Mouse (Mus musculus): ENCODE results near the gene Stk10. TPM values are rescaled to one million over a fixed set of nuclear protein-coding genes. Genes with fewer than 3 reads are reported as not detected.

The Stk10 gene
- polyA plus RNA-seq, 1 experiment from 2014 or later, result 2.3 TPM

DNA sequence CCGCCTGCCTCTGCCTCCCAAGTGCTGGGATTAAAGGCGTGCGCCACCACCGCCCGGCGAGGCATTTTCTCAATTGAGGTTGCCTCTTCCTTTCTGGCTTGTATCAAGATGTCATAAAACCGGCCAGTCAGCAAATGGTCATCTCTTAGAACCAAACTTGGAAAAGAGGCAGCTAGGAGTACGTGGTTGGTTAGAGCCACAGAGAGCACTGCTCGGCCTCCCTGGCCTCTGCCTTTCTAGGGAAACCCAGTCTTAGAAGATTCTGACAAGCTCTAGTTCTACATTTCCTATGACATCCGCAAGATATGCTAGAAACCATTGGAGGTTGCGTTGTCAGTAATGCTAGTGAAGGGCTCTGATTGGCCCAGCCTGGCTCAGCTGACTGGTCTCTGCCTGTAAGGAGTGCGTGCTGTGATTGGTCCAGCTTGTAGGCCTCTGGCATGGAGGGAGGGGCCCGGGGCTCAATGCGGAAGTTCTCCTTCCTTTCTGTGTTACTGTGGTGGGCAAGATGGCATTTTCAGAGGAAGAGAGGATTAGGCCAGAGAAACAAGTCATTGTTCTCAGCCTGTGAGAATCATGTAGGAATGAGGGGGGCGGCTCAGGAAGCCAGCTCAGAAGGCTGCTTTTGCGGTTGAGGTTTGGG lies 47.3 kb downstream of the Stk10 start:
- Histone ChIP-seq H3K36me3 (ENCODE audit: control insufficient read depth, insufficient read depth, low read length) (no peaks in the 10 kb centered on the region), H3K9ac (ENCODE audit: low read depth, low read length) (no peak overlapping the region), H3K27me3 (ENCODE audit: control insufficient read depth, insufficient read depth, low read length) (no peaks in the 10 kb centered on the region), H3K9me3 (ENCODE audit: control insufficient read depth, low read length) (no peaks in the 10 kb centered on the region), H3K27ac (ENCODE audit: low read depth, low read length) (no peak overlapping the region), H3K4me1 (replicated peaks; ENCODE audit: control insufficient read depth, insufficient read depth, low read length) (0 out of 2 replicates have a peak, but pooled peaks cover 2% of the 10 kb centered on the region), H3K4me2 (replicated peaks; ENCODE audit: low read depth, low read length) (no peak overlapping the region), H3K4me3 (ENCODE audit: low read depth, low read length) (no peak overlapping the region)
- DNase-seq (ENCODE audit: low spot score) (no peak), ATAC-seq (ENCODE audit: low FRiP score) (0 out of 2 replicates have a peak, but pooled peaks have one; percentile 43)
- WGBS, result 82% methylated on average over 16 of the region's 16 CpGs

DNA sequence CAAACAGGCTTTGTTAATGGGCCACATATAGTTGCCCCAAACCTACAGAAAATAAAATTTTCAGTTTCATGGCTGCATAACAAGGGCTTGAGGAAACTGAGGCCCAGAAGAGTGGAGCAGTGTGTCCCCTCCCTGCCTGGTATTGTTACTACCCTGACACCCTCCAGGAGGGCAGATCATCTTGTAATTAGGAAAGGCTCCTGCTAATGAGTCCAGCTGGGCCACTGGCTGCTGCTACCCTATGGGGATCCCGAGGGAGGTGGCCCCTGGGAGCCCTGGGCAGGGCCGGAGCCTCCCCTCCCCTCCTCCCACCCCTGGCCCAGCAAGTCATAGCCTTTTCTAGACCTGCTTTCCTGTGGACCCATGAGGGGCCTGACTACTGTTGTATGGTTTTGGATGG lies 47.9 kb downstream of the Stk10 start:
- Histone ChIP-seq H3K9me3 (ENCODE audit: control insufficient read depth, low read length) (no peaks in the 10 kb centered on the region), H3K4me1 (replicated peaks; ENCODE audit: control insufficient read depth, insufficient read depth, low read length) (0 out of 2 replicates have a peak, but pooled peaks cover 2% of the 10 kb centered on the region), H3K27ac (ENCODE audit: low read depth, low read length) (no peak overlapping the region), H3K9ac (ENCODE audit: low read depth, low read length) (no peak overlapping the region), H3K4me3 (ENCODE audit: low read depth, low read length) (no peak overlapping the region), H3K27me3 (ENCODE audit: control insufficient read depth, insufficient read depth, low read length) (no peaks in the 10 kb centered on the region), H3K36me3 (ENCODE audit: control insufficient read depth, insufficient read depth, low read length) (no peaks in the 10 kb centered on the region), H3K4me2 (replicated peaks; ENCODE audit: low read depth, low read length) (no peak overlapping the region)
- ATAC-seq (ENCODE audit: low FRiP score) (peak; percentile 38; the same call in 1 of the 2 replicates), DNase-seq (ENCODE audit: low spot score) (no peak)
- 64% methylated on average over 2 of the region's 2 CpGs for WGBS

DNA sequence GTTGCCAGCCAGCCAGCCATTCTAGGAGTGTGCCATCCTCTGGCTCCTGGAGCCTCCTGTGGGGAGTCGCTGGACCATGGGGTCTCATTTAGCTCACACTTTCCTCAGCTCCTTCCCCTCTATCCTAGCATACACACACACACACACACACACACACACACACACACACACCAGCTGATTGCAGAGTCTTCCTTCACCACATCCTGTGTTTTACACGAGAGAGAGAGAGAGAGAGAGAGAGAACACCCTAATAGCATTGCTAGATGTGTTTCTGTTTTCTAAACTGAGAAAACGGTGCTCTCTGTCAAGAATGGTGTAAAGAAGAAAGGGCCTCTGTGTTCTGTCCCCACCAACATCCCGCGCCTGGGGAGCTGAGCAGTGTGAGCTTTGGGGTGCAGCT lies 49.7 kb downstream of the Stk10 start:
- Histone ChIP-seq H3K4me3 (ENCODE audit: low read depth, low read length) (no peak overlapping the region), H3K27me3 (ENCODE audit: control insufficient read depth, insufficient read depth, low read length) (no peaks in the 10 kb centered on the region), H3K4me1 (replicated peaks; ENCODE audit: control insufficient read depth, insufficient read depth, low read length) (0 out of 2 replicates have a peak, but pooled peaks cover 2% of the 10 kb centered on the region), H3K27ac (ENCODE audit: low read depth, low read length) (no peak overlapping the region), H3K9me3 (ENCODE audit: control insufficient read depth, low read length) (no peaks in the 10 kb centered on the region), H3K36me3 (ENCODE audit: control insufficient read depth, insufficient read depth, low read length) (no peaks in the 10 kb centered on the region), H3K4me2 (replicated peaks; ENCODE audit: low read depth, low read length) (no peak overlapping the region), H3K9ac (ENCODE audit: low read depth, low read length) (no peak overlapping the region)
- DNase-seq (ENCODE audit: low spot score) (no peak), ATAC-seq (ENCODE audit: low FRiP score) (no peak)
- 74% methylated on average over 5 of the region's 5 CpGs for WGBS

DNA sequence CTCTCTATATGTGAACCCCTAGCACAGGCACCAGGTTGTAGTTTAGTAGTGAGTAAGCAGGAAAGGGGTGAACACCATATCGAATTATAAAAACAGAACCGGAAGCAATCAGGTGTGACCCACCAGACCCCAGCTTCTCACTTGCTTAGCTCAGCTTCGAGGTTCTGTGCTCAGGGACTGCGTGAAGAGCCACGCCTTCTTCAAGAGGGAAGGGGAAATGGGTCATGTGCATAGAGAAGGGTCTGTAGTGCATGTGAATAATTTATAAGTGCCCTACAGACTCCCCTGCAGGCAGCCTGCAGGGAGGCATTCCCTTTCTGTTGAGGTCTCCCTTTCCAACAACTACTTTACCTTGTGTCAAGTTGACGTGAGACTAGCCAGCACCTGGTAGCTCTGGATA lies 52.9 kb downstream of the Stk10 start:
- 79% methylated on average over 6 of the region's 6 CpGs for WGBS
- Histone ChIP-seq H3K4me1 (replicated peaks; ENCODE audit: control insufficient read depth, insufficient read depth, low read length) (0 out of 2 replicates have a peak, but pooled peaks cover 2% of the 10 kb centered on the region), H3K4me2 (replicated peaks; ENCODE audit: low read depth, low read length) (no peak overlapping the region), H3K9ac (ENCODE audit: low read depth, low read length) (no peak overlapping the region), H3K9me3 (ENCODE audit: control insufficient read depth, low read length) (no peaks in the 10 kb centered on the region), H3K4me3 (ENCODE audit: low read depth, low read length) (no peak overlapping the region), H3K27ac (ENCODE audit: low read depth, low read length) (no peak overlapping the region), H3K36me3 (ENCODE audit: control insufficient read depth, insufficient read depth, low read length) (no peaks in the 10 kb centered on the region), H3K27me3 (ENCODE audit: control insufficient read depth, insufficient read depth, low read length) (no peaks in the 10 kb centered on the region)
- no peak for ATAC-seq (ENCODE audit: low FRiP score)
- no peak for DNase-seq (ENCODE audit: low spot score)

DNA sequence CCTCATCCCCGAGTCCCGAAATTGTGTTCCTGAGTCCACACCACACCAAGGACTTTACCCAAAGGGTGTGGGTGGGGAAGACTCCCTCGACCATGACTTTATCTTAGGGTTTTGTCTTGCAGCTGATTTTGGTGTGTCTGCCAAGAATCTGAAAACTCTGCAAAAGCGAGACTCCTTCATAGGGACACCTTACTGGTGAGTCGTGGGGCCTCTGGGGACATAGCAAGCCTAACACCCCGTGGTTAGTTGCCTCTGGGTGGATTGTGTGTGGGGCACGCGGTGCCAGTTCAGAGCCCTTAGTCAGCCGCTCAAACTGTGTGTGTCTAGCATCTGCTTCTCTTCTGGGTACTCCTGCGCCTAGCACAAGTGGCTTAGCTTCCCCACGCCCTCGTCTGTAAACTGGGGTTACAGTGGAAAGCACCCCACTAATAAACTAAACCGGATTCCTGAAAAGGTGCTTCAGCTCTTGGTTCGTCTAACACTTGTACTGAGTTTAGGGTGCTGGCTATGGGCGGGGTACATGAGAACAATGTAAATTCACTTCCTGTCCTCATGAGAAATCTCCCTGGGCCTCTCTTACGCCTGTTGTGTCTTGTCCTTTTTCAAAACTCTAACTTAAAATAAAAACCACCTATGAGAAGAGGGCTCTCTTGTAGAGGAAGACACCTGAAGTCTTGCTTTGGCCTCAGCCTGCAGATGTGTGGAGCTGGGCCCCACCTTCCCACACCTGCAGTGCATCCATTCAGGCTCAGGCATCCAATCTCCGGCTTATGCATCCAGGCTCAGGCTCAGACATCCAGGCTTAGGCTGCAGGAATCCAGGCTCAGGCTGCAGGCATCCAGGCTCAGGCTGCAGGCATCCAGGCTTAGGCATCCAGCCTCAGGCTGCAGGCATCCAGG lies 54.3 kb downstream of the Stk10 start:
- no peak overlapping the region for H3K27ac ChIP-seq (ENCODE audit: low read depth, low read length)
- H3K4me3 ChIP-seq (ENCODE audit: low read depth, low read length), result no peak overlapping the region
- H3K4me1 ChIP-seq (replicated peaks; ENCODE audit: control insufficient read depth, insufficient read depth, low read length), result no peaks in the 10 kb centered on the region; the same call in 1 of the 2 replicates
- ATAC-seq (ENCODE audit: low FRiP score) (no peak), DNase-seq (ENCODE audit: low spot score) (no peak)
- H3K9ac ChIP-seq (ENCODE audit: low read depth, low read length), result no peak overlapping the region
- no peaks in the 10 kb centered on the region for H3K27me3 ChIP-seq (ENCODE audit: control insufficient read depth, insufficient read depth, low read length)
- no peak overlapping the region for H3K4me2 ChIP-seq (replicated peaks; ENCODE audit: low read depth, low read length)
- no peaks in the 10 kb centered on the region for H3K9me3 ChIP-seq (ENCODE audit: control insufficient read depth, low read length)
- WGBS, result 76% methylated on average over 17 of the region's 17 CpGs
- H3K36me3 ChIP-seq (ENCODE audit: control insufficient read depth, insufficient read depth, low read length), result no peaks in the 10 kb centered on the region

DNA sequence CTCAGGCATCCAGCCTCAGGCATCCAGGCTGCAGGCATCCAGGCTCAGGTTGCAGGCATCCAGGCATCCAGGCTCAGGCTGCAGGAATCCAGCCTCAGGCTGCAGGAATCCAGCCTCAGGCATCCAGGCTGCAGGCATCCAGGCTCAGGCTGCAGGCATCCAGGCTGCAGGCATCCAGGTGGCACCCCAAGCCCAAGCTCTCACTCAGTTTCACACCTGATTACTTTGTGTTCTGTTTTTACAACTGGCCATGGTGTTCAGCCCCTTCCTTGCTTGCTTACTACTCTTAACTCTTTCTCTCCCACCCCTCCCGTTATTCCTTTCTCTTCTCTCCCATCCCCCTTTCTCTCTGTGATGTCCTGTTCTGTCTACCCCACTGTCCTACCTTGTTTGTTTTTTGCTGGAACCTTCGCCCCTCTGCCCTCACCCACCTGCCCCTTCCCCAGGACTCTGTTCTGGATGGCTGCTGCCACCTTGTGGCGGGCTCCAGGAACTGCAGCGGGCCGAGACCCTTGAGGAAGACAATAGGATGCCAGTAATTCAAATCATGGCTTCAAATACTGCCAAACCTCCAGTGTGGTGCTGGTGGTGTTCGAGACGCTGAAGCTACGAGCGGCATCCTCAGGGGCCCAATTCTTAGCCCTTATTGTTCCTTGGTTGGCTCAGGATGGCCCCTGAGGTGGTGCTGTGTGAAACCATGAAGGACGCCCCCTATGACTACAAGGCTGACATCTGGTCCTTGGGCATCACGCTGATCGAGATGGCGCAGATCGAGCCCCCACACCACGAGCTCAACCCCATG lies 55.2 kb downstream of the Stk10 start:
- peak; percentile 92 for DNase-seq (ENCODE audit: low spot score)
- Histone ChIP-seq H3K36me3 (ENCODE audit: control insufficient read depth, insufficient read depth, low read length) (no peaks in the 10 kb centered on the region), H3K4me1 (replicated peaks; ENCODE audit: control insufficient read depth, insufficient read depth, low read length) (no peaks in the 10 kb centered on the region; the same call in 1 of the 2 replicates), H3K9me3 (ENCODE audit: control insufficient read depth, low read length) (no peaks in the 10 kb centered on the region), H3K4me3 (ENCODE audit: low read depth, low read length) (no peak overlapping the region), H3K9ac (ENCODE audit: low read depth, low read length) (no peak overlapping the region), H3K27me3 (ENCODE audit: control insufficient read depth, insufficient read depth, low read length) (no peaks in the 10 kb centered on the region), H3K27ac (ENCODE audit: low read depth, low read length) (no peak overlapping the region), H3K4me2 (replicated peaks; ENCODE audit: low read depth, low read length) (no peak overlapping the region)
- peak; percentile 64 for ATAC-seq (ENCODE audit: low FRiP score)
- 32% methylated on average over 15 of the region's 15 CpGs for WGBS

DNA sequence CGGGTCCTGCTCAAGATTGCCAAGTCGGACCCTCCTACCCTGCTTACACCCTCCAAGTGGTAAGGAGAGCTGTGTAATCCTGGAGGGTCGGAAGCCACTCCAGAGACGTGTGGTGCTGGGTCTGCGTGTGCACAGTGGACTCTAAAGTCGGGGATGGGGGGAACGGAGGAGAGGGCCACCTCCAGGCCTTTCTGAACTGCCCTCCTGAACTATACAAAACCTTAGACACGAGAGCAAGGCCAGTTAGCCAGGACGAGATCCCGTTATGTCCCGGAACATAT lies 55.7 kb downstream of the Stk10 start:
- Histone ChIP-seq H3K4me3 (ENCODE audit: low read depth, low read length) (no peak overlapping the region), H3K36me3 (ENCODE audit: control insufficient read depth, insufficient read depth, low read length) (no peaks in the 10 kb centered on the region), H3K4me1 (replicated peaks; ENCODE audit: control insufficient read depth, insufficient read depth, low read length) (no peaks in the 10 kb centered on the region; the same call in 1 of the 2 replicates), H3K4me2 (replicated peaks; ENCODE audit: low read depth, low read length) (no peak overlapping the region), H3K27me3 (ENCODE audit: control insufficient read depth, insufficient read depth, low read length) (no peaks in the 10 kb centered on the region), H3K9me3 (ENCODE audit: control insufficient read depth, low read length) (no peaks in the 10 kb centered on the region), H3K27ac (ENCODE audit: low read depth, low read length) (no peak overlapping the region), H3K9ac (ENCODE audit: low read depth, low read length) (no peak overlapping the region)
- no peak for ATAC-seq (ENCODE audit: low FRiP score)
- DNase-seq (ENCODE audit: low spot score), result no peak
- WGBS, result 77% methylated on average over 11 of the region's 11 CpGs

DNA sequence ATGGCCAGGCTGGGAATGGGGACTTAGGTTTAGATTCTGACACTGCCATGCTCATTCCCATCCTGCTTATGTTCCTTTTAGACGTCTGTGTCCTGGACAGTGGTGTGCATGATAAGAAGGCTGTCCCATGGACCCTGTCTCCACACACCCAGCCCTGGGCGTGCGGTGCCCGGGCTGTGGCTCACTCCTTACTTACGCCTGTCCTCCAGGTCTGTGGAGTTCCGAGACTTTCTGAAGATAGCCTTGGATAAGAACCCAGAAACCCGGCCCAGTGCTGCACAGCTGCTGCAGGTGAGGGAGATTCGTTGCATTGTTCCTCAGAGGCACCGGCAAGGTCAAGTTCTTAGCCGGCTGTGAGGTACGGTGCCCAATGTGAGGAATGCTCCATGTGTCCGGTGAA lies 56.1 kb downstream of the Stk10 start:
- Histone ChIP-seq H3K27me3 (ENCODE audit: control insufficient read depth, insufficient read depth, low read length) (no peaks in the 10 kb centered on the region), H3K4me1 (replicated peaks; ENCODE audit: control insufficient read depth, insufficient read depth, low read length) (no peaks in the 10 kb centered on the region; the same call in 1 of the 2 replicates), H3K4me2 (replicated peaks; ENCODE audit: low read depth, low read length) (no peak overlapping the region), H3K9me3 (ENCODE audit: control insufficient read depth, low read length) (no peaks in the 10 kb centered on the region), H3K36me3 (ENCODE audit: control insufficient read depth, insufficient read depth, low read length) (no peaks in the 10 kb centered on the region), H3K9ac (ENCODE audit: low read depth, low read length) (no peak overlapping the region), H3K4me3 (ENCODE audit: low read depth, low read length) (no peak overlapping the region), H3K27ac (ENCODE audit: low read depth, low read length) (no peak overlapping the region)
- ATAC-seq (ENCODE audit: low FRiP score) (no peak), DNase-seq (ENCODE audit: low spot score) (no peak)
- 91% methylated on average over 12 of the region's 12 CpGs for WGBS
